Mouse (Mus musculus) c-Kit-negative CD71-positive TER-119-positive erythroid progenitor cells, embryonic 14.5 days (primary cell): Measurements from ENCODE around the gene Casc3.

ENCODE experiments used
- DNase-seq: peaks from one replicate; pipeline ENCODE4 v3.0.0-alpha.2; 2013; ENCODE audit warnings: low read depth, low spot score

The Casc3 gene

GRCm38 (mm10) chr11:98869906-98870305, 65.2 kb downstream of the Casc3 start:
- no peak for DNase-seq

- DNase-seq, result no peak
These were observed 66.1 kb downstream of the Casc3 start for GRCm38 (mm10) chr11:98870791-98871190.

GRCm38 (mm10) chr11:98871416-98871815, 66.7 kb downstream of the Casc3 start:
- DNase-seq, result no peak

- DNase-seq, result no peak
These were observed 67.3 kb downstream of the Casc3 start for GRCm38 (mm10) chr11:98872040-98872439.

GRCm38 (mm10) chr11:98873900-98874299, 69.2 kb downstream of the Casc3 start:
- DNase-seq, result no peak

GRCm38 (mm10) chr11:98877001-98877400, 72.3 kb downstream of the Casc3 start:
- no peak for DNase-seq
